Mouse (Mus musculus) cerebellum, adult 2 months (tissue): ENCODE results near the gene Setdb1.

Source experiments
- CTCF ChIP-seq: fragments of 200-500 bp; IDR thresholded peaks from 2 replicates; pipeline ENCODE4 v1.5.1; 2011; ENCODE audit warnings: low read depth, mild to moderate bottlenecking, control low read depth, low read length, moderate library complexity, borderline replicate concordance; ENCODE audit not compliant: insufficient read depth
- POLR2A ChIP-seq: fragments of 200-500 bp; IDR thresholded peaks from 2 replicates; pipeline ENCODE4 v1.6.1; 2011; ENCODE audit warnings: low read length, control low read depth, borderline replicate concordance; ENCODE audit not compliant: insufficient read depth

DNA sequence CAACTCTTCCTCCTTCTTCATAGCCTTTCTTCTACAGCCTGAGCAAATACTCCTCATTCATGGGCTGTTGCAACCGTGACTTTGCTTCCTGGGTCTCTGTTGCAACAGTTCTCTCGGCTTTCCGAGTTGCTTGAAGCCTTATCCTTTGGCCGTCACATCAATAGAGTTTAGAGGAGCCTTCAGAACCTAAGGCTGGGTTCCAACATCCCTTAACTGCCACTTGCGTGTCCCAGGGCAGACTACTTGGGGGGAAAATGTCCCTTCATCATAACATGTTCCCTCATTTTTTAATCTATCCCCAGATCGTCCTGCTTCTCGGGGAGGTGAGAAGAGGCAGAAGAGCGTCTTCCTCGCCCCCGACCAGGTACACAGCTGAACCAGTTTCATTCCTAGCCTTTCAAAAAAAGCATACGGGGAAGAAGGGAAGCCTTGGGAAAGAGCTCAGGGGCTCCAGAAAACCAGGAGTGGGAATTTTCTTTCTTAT lies 74.6 kb downstream of the Setdb1 start:
- TF ChIP-seq POLR2A (no peak), CTCF (no peak)
